Mouse (Mus musculus): ENCODE data around the gene Mbnl2.
A peak's percentile ranks its signal among the peaks of the same experiment; 100 is the strongest.

Mbnl2 gene

GRCm38 (mm10) chr14:120383186-120383851, 107.8 kb downstream of the Mbnl2 start:
- DNase-seq (ENCODE audit: extremely low spot score) = no peak

DNA sequence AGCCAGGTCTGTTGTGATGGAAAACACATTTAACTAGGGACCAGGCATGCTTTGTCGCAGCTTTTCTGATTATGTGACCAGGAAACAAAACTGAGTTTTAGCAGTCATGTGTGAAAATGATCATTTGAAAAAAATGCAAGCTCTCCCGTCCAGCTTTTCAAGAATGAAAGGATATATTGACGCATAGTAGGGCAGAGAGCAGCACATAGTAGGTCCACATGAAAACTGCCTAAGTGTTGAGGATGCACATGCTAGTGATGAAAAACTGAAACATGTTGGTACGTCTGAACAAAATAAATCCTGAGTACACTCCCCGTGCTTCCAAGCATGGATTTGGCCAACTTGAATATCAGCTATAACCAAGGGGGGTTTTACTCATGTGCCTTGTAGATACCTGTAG, 109.1 kb downstream of the Mbnl2 start:
- no peak for DNase-seq (ENCODE audit: extremely low spot score)

DNA sequence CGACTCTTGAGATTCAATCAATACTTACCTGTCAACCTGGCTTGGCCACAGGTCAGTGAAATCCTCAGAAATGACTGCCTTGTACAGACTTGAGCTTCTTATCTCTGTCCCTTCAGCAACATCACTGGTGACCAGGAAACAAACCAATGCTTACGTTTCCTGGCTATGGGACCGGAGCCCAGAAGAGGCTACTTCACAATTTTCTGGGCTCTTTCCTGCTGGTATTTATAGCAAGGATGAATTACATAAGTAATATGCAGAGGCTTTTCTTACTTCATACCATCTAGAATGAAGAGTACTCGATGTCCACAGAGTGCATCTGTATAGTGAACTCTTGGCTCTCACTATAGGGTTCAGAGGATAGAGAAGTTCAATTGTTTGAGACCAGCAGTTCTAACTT, 111.8 kb downstream of the Mbnl2 start:
- no peak for DNase-seq (ENCODE audit: extremely low spot score)

GRCm38 (mm10) chr14:120388818-120389691, 113.6 kb downstream of the Mbnl2 start:
- DNase-seq (ENCODE audit: extremely low spot score) = peak; percentile 35

DNA sequence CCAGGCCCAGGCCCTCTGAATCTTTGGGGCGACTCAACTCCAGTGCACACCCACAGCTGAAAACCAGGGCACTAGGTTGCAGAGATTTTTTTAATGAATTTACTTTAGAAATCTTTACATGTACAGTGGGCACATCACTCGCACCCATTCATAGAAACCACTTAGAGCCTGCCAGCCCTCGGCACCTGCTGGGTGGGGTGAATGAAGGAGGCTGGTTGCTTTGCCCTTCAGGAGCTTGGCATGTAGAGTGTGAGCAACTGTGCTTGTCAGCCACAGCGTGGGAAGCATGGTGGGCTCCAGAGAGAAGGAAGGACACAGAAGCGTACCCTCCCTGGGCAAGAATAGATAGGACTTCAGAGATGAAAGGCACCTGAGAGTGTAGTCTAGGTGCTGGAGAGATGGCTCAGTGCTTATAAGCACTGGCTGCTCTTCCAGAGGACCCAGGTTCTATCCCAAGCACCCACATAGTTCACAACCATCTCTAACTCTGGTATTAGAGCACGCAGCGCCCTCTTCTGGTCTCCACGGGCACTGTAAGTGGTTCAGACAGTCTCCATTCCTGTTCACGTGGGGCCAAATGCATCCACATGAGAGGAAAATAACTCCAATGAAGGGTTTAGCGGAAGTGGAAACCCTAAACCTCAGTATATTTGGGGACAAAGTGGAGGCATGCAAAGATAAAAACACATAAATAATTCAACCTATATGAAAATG, 114.9 kb downstream of the Mbnl2 start:
- no peak for DNase-seq (ENCODE audit: extremely low spot score)

DNA sequence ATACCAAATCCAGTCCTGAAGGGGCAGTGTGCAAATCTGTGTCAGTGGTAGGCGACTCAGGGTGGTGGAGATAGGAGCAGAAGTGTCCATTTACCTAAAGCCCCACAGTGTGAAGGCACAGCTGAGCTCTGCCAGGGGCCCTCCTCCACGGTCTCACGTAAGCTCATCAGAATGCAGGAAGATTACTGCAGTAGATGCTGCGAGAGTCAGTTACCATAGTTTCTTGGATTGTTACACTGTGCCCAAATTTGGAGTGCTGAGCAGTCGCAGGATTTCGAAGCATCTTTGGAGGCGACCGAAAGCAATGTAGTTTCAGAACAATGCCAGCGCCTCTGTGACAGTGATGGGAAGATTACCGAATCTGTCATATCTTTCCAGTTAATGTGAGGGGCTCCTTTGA, 116.2 kb downstream of the Mbnl2 start:
- DNase-seq (ENCODE audit: extremely low spot score) = no peak

DNA sequence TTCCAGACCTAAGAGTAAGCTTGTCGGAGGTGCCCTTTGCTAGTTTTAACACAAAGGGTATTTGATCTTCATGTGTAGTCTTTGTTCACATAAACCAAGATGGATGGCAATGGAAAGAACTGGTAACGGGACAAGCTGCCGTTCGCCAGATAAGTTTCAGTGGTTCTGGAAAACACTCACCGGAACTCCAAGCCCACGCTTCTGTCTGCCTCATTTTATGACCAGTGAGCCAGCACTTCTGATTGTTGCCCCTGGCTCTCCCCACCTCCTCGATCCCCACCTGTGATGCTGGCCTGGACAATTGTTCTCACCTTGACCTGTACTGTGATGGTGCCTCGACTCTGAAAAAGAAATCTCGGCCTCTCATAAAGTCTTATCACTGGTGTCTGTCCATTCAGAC, 117.0 kb downstream of the Mbnl2 start:
- DNase-seq (ENCODE audit: extremely low spot score) = no peak

- DNase-seq (ENCODE audit: extremely low spot score) = no peak
These were observed 118.0 kb downstream of the Mbnl2 start for GRCm38 (mm10) chr14:120393441-120393840.

DNA sequence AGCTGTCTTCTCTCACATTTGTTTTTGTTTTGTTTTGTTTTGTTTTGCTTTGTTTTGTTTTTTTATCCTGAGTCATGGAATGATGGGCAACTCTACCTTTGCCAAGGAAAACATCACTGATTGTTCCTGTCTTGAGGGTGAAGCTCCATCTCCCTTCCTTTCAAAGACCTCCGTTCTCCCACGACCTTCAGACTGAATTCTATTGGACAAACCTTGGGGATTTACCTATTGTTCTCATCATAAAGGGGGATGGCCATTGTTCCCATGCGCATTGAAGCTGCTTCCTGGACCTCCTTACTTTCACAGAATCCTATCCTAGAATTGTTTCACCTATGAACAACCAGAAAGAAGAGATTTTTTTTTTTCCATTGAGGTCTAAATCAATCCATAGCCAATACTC, 118.7 kb downstream of the Mbnl2 start:
- no peak for DNase-seq (ENCODE audit: extremely low spot score)

- no peak for DNase-seq (ENCODE audit: extremely low spot score)
These were observed 119.4 kb downstream of the Mbnl2 start for GRCm38 (mm10) chr14:120394827-120395226.

GRCm38 (mm10) chr14:120395501-120395900, 120.0 kb downstream of the Mbnl2 start:
- DNase-seq (ENCODE audit: extremely low spot score) = no peak

GRCm38 (mm10) chr14:120397871-120398647, 122.6 kb downstream of the Mbnl2 start:
- peak; percentile 59 for DNase-seq (ENCODE audit: extremely low spot score)

GRCm38 (mm10) chr14:120399614-120400013, 124.1 kb downstream of the Mbnl2 start:
- DNase-seq (ENCODE audit: extremely low spot score) = no peak

- no peak for DNase-seq (ENCODE audit: extremely low spot score)
These were observed 125.7 kb downstream of the Mbnl2 start for GRCm38 (mm10) chr14:120401158-120401557.

DNA sequence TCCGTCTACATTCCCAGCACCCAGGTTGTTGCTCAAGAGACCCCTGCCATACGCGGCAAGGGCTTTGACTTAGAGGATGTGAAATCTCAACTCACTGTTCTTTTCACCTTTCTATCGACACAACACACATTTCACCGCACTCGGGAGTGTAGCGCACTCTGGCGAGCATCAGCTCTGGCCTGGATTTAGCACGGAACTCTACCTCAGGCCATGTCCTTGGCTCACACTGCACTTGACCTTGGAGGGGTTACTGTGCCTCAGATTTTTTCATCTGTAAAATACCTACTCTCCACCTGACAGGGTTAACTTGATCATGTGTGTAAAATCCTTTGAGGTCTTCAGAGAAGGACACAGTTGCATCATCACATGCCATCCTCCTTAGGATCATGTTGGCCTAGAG, 127.2 kb downstream of the Mbnl2 start:
- no peak for DNase-seq (ENCODE audit: extremely low spot score)

DNA sequence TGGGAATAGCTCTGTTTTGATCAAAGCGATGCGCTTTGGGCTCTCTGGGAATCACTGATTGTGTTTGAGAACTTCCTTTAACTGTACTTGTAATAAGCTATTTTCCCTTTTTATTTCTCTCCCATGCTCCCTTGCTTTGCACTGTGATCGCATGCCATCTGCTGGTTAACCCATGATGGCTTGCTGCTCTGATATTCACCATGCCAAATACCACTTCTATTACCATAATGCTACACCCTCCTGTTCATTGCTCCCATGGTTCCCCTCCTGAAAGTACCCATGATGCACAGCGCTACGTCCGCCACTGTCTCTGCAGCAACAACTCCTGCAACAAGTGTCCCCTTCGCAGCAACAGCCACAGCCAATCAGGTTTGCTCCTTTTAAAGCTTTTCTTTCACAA, 128.9 kb downstream of the Mbnl2 start:
- no peak for DNase-seq (ENCODE audit: extremely low spot score)

GRCm38 (mm10) chr14:120404811-120405582, 129.5 kb downstream of the Mbnl2 start:
- no peak for DNase-seq (ENCODE audit: extremely low spot score)

DNA sequence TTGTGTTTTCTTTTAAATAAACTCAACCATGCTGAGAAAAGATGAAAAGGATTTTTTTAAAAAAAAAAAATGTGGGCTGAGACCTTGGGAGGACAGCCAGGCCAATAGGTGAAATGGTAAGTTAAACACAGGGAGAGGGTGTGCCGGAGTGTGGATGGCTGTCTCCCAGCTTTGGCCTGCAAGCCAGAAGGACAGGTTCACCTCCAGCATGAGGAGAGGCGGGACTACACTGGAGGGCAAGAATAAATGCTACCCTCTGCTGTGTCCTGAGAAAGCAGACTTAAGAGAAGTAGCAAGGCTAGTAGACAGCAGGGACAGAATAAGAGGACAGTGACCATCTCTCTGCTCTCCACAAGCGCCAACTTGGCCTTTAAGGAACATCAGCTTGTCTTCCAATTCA, 130.1 kb downstream of the Mbnl2 start:
- DNase-seq (ENCODE audit: extremely low spot score) = no peak

- no peak for DNase-seq (ENCODE audit: extremely low spot score)
These were observed 130.8 kb downstream of the Mbnl2 start for GRCm38 (mm10) chr14:120406271-120406670.

DNA sequence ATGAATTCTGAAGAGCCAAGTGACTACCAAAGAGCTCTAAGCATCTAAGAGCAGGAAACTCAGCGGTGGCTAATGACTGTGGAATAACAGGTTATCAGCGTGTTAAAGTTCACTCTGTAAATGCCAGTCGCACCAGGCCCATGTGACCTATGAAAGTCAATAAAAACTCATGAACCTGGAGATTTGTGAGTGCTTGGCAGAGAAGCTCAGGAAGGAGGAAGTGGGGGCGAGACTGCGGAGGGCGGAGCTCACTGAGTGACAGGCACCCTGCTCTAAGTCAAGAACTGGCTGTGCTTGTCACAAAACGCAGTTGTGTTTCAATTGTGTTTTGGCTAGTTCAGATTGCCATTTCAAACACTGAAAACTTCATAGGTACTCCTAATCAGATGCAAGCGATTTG, 131.4 kb downstream of the Mbnl2 start:
- DNase-seq (ENCODE audit: extremely low spot score) = no peak

- no peak for DNase-seq (ENCODE audit: extremely low spot score)
These were observed 134.4 kb downstream of the Mbnl2 start for GRCm38 (mm10) chr14:120409854-120410253.
